Mouse (Mus musculus) brown adipose tissue, adult 24 weeks (tissue): ENCODE measurements around the gene Nsun5. TPM values are rescaled to one million over a fixed set of nuclear protein-coding genes. Genes with fewer than 3 reads are reported as not detected.
"Not testable (repeated sequence)": the region's sequence is repeated elsewhere in the genome, so short reads cannot be mapped to it uniquely, and the experiment has no call there.

ENCODE experiments used
- H3K27ac ChIP-seq: fragments of 200-500 bp; replicated peaks from 2 replicates; pipeline ENCODE4 v1.5.1; 2012; ENCODE audit warnings: low read depth, mild to moderate bottlenecking, low read length
- H3K4me1 ChIP-seq: fragments of 200-500 bp; 2 replicates; pipeline ENCODE4 v1.6.1; 2012; ENCODE audit warnings: low read length, mixed read lengths; ENCODE audit not compliant: control insufficient read depth, insufficient read depth, insufficient read length
- H3K4me3 ChIP-seq: fragments of 200-500 bp; 2 replicates; pipeline ENCODE4 v1.5.1; 2012; ENCODE audit warnings: low read depth, mild to moderate bottlenecking, low read length, moderate library complexity; ENCODE audit not compliant: insufficient read depth
- polyA plus RNA-seq: library from polyadenylated mRNA; stranded (reverse); fragments of >200 nt; gene quantifications from 2 replicates; pipeline ENCODE4 v1.2.4, GENCODE M21; 2012; ENCODE audit not compliant: missing spikeins, insufficient read depth, insufficient read length

The Nsun5 gene
- polyA plus RNA-seq, 1 experiment = 7.3 TPM

DNA sequence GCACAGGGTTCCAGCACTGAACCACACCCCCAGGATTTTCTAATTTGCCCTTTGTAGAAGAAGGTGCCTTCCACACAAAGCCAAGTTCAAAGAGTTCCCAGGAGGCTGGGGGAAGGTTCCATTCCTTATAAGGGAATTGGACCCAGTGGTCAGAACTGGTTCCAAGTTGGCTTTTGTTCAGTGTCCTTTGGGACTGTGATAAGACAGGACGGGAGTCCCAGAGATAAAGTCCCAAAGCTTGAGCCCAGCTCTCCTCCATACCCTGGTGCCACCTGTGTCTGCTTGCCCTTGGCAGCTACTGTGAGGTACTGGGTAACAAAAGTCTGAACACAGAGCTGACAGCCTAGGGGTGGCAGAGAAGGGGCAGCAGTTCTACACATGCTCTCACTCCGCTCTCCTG lies 10.0 kb upstream of the Nsun5 start:
- Histone ChIP-seq H3K27ac (no peak overlapping the region), H3K4me1 (no peaks in the 10 kb centered on the region)

DNA sequence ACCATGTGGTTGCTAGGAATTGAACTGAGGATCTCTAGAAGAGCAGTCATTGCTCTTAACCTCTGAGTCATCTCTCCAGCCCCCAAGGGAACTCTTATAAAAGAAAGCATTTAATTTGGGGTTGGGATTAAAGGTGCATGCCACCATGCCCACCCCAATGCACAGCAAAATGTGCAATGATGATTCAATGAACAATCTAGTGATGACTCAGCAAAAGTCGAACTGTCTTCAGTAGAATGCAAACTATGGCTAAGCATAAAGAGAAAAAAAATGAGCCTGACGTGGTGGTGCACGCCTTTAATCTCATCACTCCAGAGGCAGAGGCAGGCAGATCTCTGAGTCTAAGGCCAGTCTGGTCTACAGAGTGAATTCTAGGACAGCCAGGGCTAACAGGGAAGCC lies 7.2 kb upstream of the Nsun5 start:
- no peaks in the 10 kb centered on the region for H3K4me1 ChIP-seq
- H3K4me3 ChIP-seq = no peak overlapping the region
- no peak overlapping the region for H3K27ac ChIP-seq

More for the DNA sequence above, 10.0 kb upstream of the Nsun5 start:
- H3K4me3 ChIP-seq = no peak overlapping the region

DNA sequence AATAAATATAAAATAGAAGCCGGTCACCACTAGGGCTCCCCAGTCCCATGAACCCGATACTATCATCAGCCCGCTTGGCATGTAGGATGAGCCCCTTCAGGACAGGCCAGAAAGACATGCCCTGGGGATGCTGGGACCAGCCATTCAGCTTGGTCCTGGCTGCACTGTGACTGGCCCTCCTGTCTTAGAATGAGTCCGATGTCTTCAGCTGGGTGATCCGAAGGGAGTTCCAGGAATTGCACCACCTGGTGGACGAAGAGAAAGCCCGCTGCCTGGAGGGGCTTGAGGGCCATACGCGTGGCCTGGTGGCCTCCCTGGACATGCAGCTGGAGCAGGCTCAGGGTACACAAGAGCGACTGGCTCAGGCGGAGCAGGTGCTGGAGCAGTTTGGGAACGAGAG lies 6.2 kb upstream of the Nsun5 start:
- Histone ChIP-seq H3K27ac (no peak overlapping the region), H3K4me3 (no peak overlapping the region), H3K4me1 (no peaks in the 10 kb centered on the region)

DNA sequence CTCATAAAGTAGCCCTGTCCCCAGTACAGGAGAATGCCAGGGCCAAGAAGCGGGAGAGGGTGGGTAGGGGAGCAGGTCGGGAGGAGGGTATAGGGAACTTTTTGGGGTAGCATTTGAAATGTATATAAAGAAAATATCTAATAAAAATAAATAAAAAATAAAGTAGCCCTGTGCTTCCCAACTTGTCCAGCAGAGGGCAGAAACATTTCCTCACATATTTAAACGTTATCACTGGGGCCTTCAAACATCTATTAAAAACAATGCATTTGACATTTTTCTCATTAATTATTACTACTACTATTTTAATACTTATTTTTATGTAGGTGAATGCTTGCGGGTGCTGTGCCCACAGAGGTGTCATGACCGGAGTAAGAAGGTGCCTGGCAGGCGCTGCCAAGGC lies 1.9 kb upstream of the Nsun5 start:
- no peak overlapping the region for H3K27ac ChIP-seq
- H3K4me1 ChIP-seq = no peaks in the 10 kb centered on the region
- no peak overlapping the region for H3K4me3 ChIP-seq

DNA sequence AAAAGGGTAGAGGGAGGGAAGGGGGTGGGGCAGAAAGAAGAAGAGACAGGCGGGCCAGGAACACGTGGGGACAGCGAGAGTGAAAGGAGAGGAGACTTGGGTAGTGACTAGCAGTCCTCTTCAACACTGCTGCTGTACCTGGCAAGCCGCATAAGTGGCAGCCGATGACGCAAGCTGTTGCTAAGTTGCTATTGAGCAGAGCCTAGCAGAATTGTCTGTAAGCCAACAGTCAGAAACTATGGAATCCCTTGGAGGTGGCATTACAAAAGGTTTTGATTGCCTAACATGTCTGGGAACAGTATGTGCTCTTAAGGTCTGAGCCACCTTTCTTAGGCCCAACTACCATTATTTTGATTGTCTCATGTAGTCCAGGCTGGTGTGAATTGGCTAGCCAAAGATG lies 1.4 kb upstream of the Nsun5 start:
- Histone ChIP-seq H3K27ac (peak overlapping the region; percentile 73), H3K4me3 (no peak overlapping the region), H3K4me1 (no peaks in the 10 kb centered on the region)

DNA sequence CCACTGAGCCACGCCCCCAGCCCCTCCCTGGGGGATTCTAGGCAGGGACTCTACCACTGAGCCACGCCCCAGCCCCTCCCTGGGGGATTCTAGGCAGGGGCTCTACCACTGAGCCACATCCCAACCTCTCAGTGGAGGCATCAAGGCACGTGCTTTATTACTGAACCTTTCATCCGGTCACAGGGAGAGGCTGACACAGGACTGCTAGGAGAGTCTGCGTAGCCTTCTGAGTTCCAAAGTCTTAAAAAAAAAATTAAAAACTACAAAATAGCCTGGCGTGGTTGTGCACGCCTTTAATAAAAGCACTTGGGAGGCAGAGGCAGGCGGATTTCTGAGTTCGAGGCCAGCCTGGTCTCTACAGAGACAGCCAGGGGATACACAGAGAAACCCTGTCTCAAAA lies 557 bp upstream of the Nsun5 start:
- peak overlapping the region; percentile 63 for H3K4me3 ChIP-seq
- not testable (repeated sequence) for H3K4me1 ChIP-seq
- peak overlapping the region; percentile 90 for H3K27ac ChIP-seq

DNA sequence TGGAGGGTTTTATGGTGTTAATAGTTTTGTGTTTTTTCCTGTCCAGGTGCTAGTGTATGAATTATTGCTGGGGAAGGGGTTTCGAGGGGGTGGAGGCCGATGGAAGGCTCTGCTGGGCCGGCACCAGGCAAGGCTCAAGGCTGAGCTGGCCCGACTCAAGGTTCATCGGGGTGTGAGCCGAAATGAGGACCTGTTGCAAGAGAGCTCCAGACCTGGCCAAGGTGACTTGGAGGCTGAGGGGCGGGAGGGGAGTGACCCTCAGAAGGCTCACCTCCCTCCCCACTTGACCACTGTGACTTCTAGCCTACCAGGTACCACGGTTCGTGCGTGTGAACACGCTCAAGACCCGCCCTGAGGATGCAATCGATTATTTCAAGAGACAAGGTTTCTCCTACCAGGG lies 1.4 kb downstream of the Nsun5 start:
- Histone ChIP-seq H3K27ac (no peak overlapping the region), H3K4me1 (no peaks in the 10 kb centered on the region), H3K4me3 (peak overlapping the region; percentile 10)

DNA sequence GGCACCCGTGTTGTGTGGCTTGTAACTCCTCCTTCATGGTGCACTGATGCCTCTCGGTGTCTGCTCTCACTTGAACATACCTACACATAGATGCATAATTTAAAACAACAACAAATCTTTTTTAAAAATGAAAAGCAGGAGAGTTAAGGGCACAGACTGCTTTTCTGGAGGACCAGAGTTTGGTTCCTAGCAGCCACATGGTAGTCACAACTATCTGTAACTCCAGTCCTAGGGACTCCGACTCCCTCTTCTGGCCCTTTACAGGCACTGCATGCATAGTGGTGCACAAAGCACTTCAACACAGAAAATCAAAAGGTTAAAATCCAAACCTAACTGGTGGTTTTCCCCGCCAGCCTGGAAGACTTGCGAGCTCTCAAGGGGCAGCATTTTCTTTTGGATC lies 3.8 kb downstream of the Nsun5 start:
- Histone ChIP-seq H3K4me3 (no peak overlapping the region), H3K4me1 (no peaks in the 10 kb centered on the region), H3K27ac (no peak overlapping the region)

DNA sequence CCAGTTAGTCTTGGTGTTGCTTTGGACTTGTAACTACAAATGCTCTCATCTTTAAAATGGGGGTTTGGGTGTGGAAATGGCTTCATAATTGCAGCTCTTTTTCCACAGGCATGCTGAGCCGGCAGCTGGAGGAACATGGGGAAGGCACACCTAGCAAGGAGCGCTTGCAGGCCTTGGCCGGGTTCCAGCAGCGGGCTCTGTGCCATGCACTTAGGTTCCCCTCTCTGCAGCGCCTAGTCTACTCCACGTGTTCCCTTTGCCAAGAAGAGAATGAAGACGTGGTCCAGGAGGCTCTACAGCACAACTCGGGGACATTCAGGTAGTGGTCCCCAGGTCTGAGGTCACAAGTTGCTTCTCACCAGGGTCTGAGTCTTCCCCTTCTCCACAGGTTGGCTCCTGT lies 5.4 kb downstream of the Nsun5 start:
- no peak overlapping the region for H3K27ac ChIP-seq
- H3K4me1 ChIP-seq = no peaks in the 10 kb centered on the region

DNA sequence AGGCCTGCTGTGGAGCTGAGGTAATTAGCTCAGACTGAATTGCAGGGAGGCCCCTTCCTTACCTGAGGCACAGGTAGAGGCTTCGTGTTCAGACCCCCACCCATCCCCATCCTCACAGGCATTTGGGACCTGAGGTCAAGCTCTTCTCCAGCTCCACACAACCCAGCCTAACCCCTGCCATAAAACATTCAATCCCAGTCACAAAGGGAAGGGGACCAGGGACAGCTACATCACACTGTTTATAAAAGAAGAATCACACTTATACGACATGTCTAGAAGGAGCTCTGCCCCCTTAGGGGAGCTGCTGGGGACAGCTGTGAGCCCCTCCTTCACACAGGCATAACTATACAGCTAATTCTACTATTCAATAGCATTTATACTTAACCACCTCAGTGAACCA lies 6.6 kb downstream of the Nsun5 start:
- H3K4me3 ChIP-seq = no peak overlapping the region
- H3K4me1 ChIP-seq = no peaks in the 10 kb centered on the region
- no peak overlapping the region for H3K27ac ChIP-seq

More for the DNA sequence above, 5.4 kb downstream of the Nsun5 start:
- H3K4me3 ChIP-seq = no peak overlapping the region

DNA sequence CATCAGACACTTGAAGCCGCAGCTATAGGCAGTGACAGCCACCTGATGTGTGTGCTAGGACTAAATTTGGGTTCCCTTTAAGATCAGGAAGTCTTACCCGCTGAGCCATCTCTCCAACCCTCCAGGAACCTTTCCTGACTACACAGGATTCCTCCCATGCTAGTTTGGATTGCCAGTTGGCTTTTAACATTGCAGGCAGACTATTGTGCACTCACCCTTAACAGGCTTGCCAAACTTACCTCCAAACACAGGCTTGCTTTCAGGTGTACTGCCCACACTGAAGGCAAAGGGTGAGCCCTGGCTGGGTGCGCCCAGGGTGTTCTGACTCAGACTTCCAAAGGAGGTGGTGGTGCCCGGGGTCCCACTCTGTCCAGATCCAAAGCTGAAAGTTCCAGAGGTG lies 10.9 kb downstream of the Nsun5 start:
- H3K27ac ChIP-seq = no peak overlapping the region
- H3K4me1 ChIP-seq = no peaks in the 10 kb centered on the region
- H3K4me3 ChIP-seq = no peak overlapping the region

DNA sequence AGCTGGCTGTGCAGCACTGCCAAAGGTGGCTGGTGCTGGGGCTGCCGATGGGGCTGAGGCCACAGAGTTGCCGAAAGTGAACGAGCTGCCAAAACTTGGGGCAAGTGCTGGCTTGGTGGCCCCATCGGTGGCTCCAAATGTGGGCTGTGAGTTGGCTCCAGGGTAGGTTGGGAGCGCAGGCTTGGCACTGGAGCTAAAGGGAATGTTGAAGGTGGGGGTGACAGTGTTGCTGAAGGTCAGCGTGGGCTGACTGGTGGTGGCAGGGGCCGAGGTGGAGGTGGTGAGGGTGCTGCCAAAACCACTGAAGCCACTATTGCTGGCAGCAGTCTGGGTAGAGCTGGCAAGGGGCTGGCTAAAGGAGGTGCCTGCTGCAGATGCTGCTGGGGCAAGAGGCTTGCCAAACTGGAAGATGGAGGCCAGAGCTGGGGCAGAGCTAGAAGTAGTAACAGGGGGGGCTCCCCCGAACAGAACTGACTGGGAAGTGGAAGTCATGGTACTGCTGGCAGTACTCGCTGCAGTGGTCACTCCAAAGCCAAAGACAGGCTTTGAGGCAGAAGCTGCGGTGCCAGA lies 11.7 kb downstream of the Nsun5 start:
- no peaks in the 10 kb centered on the region for H3K4me1 ChIP-seq
- no peak overlapping the region for H3K4me3 ChIP-seq
- H3K27ac ChIP-seq = no peak overlapping the region

DNA sequence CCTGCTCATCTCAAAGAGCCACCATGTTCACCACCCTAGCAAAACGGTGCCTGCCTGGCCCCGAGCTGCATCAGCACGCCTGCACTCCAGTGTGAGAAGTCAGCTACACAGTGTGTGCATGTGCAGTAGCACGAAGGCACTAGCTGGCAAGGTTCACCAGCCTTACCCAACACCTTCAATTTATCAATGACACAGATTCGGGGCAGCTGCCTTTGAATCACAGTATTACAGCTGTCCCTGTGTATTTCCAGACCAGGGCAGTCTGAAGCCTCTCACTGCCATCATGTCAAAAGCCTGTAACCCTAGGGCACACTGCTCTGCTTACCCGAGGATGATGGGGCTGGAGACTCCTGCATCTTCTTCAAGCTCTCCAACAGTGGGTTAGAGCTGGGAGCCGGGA lies 13.0 kb downstream of the Nsun5 start:
- Histone ChIP-seq H3K4me1 (no peaks in the 10 kb centered on the region), H3K27ac (no peak overlapping the region), H3K4me3 (no peak overlapping the region)

DNA sequence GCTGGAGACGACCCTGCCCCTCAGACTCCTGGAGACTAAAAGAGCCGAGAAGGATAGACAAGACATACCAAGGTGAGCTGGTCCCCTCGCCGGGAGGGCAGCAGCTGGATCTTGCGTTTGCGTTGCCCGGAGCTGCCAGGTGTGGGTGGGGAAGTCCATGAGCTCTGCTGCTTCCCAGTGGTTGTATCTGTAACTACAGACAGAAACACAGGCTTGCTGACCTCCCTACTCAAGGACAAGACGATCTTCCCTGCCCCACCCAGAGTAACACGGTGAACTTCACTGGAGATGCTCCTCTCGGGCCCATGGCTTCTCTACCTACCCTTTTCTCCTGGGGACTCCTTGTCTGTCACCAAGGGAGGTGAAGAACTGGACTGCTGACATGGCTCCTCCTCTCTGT lies 14.0 kb downstream of the Nsun5 start:
- Histone ChIP-seq H3K4me1 (no peaks in the 10 kb centered on the region), H3K4me3 (no peak overlapping the region), H3K27ac (no peak overlapping the region)

DNA sequence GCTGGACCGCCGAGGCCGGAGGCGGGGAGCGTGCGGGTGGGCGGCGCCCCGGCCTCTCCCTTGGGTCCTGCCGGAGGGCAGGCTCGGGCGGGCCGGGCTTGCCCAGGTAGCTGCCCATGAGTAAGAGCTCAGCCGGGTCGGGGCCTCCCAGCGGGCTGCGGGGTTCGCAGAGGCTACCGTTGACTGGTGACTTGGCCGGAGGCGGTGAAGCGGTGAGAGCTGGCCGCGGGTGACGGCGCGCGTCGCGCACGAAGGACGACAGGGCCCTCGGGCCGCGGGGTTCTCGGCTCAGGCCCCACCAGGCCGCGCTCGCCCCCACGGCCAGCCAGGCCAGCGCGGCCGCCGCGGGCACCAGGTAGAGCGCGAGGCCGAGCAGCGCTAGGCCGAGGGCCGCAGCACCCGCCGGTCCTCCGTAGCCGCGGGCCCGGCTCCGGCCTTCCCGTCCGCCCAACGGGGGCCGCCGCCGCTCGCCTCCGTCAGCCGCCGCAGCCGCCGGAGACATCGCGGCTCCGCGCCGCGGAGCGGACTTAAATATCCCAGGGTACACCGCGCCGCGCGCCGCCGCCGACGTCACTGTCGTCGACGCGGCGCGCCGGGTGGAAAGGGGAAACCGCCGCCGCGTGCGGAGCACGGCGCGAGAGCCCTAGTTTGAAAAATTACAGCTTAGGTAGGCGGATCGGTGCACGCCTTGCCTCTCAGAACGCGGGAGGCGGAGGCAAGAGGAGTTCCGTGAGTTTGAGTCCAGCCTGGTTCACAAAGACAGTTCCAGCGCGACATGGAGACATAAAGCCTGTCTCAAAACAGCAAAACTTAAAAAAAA lies 24.5 kb downstream of the Nsun5 start, which contains the start of gene Pom121:
Pom121 (minus strand) TSS at position 543 of the 820 bp plus-strand sequence.
- H3K4me3 ChIP-seq = peak within 1 kb of the TSS; percentile 99
- peaks cover 3% of the 10 kb centered on the region; the same call in 1 of the 2 replicates for H3K4me1 ChIP-seq
- peak within 1 kb of the TSS; percentile 46 for H3K27ac ChIP-seq

DNA sequence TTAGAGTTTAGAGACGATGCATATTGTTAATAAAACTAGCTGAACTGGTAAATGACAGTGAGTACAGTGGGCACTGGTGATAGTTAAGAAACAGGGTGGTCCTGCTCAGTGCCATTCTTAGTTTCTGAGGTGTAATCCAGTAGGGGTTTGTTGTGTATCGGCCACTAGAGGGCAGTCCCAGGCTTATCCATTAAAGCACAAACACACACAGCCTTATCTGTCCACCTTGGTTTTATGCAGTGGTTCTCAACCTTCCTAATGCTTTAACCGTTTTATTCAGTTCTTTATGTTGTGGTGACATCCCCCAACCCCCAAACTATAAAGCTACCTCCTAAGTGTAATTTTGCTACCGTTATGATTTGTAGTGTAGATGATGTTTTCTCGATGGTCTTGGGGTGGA lies 26.1 kb downstream of the Nsun5 start:
- Histone ChIP-seq H3K4me1 (peaks cover 3% of the 10 kb centered on the region; the same call in 1 of the 2 replicates), H3K4me3 (no peak overlapping the region), H3K27ac (no peak overlapping the region)
